Mouse (Mus musculus): ENCODE results near the gene Tnfrsf21.

DNA sequence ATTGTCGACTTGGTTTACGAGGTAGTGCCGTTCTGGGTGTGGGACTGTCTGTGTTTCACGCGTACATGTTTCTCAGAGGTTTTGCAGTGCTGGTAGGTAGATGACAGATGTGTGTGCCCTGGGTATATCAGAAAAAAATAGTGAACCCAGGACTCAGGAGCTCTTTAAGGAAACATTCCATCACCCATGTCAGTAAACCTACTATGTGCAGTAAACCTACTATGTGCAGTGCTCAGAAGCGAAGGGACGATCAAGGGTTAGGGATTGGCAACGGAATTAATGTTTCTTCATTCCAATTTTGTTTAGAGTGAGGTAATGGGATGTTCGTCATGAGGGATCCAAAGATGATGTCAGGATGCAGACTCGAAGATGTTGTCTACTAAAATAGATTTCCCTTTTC lies 37.6 kb downstream of the Tnfrsf21 start:
- no peak for TF ChIP-seq POLR2A (IDR thresholded peaks at IDR 0.05; ENCODE audit: borderline replicate concordance, extremely low read depth, low read depth, low read length)
- no peak for TF ChIP-seq CTCF (IDR thresholded peaks at IDR 0.05; ENCODE audit: insufficient read depth, low read length)
